Mouse (Mus musculus): ENCODE data around the gene Cbarp.

Cbarp gene

GRCm38 (mm10) chr10:80140666-80141035 lies at the start of gene Cbarp:
Gene Cbarp, minus strand, starts transcription at chr10:80140835.
- DNase-seq = no peak

GRCm38 (mm10) chr10:80189999-80190398 lies 49.4 kb upstream of the Cbarp start:
- DNase-seq = no peak

- no peak for DNase-seq
Measured at GRCm38 (mm10) chr10:80188453-80189024, 47.9 kb upstream of the Cbarp start.

- no peak for DNase-seq
Measured at GRCm38 (mm10) chr10:80187739-80188138, 47.1 kb upstream of the Cbarp start.

- DNase-seq = no peak
Measured at GRCm38 (mm10) chr10:80186649-80187048, 46.0 kb upstream of the Cbarp start.

GRCm38 (mm10) chr10:80182547-80182946 lies 41.9 kb upstream of the Cbarp start:
- DNase-seq = no peak

- DNase-seq = no peak
Measured at GRCm38 (mm10) chr10:80180823-80181222, 40.2 kb upstream of the Cbarp start.

GRCm38 (mm10) chr10:80180288-80180687 lies 39.7 kb upstream of the Cbarp start:
- DNase-seq = no peak

GRCm38 (mm10) chr10:80179068-80180051 lies 38.7 kb upstream of the Cbarp start, which contains the start of gene Efna2:
Gene Efna2, plus strand, starts transcription at chr10:80179482.
- DNase-seq = peak in 1 of 2 experiments; percentile 52

- no peak for DNase-seq
Measured at GRCm38 (mm10) chr10:80177441-80178279, 37.0 kb upstream of the Cbarp start.

GRCm38 (mm10) chr10:80176270-80176834 lies 35.7 kb upstream of the Cbarp start:
- no peak for DNase-seq

- no peak for DNase-seq
Measured at GRCm38 (mm10) chr10:80175536-80176269, 35.1 kb upstream of the Cbarp start.

GRCm38 (mm10) chr10:80174705-80175104 lies 34.1 kb upstream of the Cbarp start:
- peak; percentile 49 to 61 for DNase-seq

GRCm38 (mm10) chr10:80173955-80174640 lies 33.5 kb upstream of the Cbarp start:
- DNase-seq = no peak

- DNase-seq = no peak
Measured at GRCm38 (mm10) chr10:80173358-80173757, 32.7 kb upstream of the Cbarp start.

- DNase-seq = peak; percentile 88 to 89
Measured at GRCm38 (mm10) chr10:80172527-80173292, 32.1 kb upstream of the Cbarp start, which contains the start of gene 1600002K03Rik. Gene 1600002K03Rik, plus strand, starts transcription at chr10:80172944.

GRCm38 (mm10) chr10:80171760-80172526 lies 31.3 kb upstream of the Cbarp start:
- DNase-seq = peak in 1 of 2 experiments; percentile 51

GRCm38 (mm10) chr10:80171252-80171651 lies 30.6 kb upstream of the Cbarp start:
- no peak for DNase-seq

- no peak for DNase-seq
Measured at GRCm38 (mm10) chr10:80170601-80171021, 30.0 kb upstream of the Cbarp start.

Measured in thymus, postnatal 36 days (tissue).